Mouse (Mus musculus) intestine, embryonic 16.5 days (tissue): ENCODE measurements around the gene Eme1. TPM values are rescaled to one million over a fixed set of nuclear protein-coding genes. Genes with fewer than 3 reads are reported as not detected.
"Not testable (repeated sequence)": the region's sequence is repeated elsewhere in the genome, so short reads cannot be mapped to it uniquely, and the experiment has no call there.

Source experiments
- ATAC-seq: fragments of 200-750 bp; cut with Nextera tagmentation; 2 replicates; pipeline ENCODE4 v1.8.0; 2017; ENCODE audit warnings: moderate TSS enrichment, moderate library complexity
- H3K27ac ChIP-seq: fragments of 300-500 bp; sonication (generic); 2 replicates; pipeline ENCODE4 v1.5.1; 2014; ENCODE audit warnings: mild to moderate bottlenecking, low read length
- H3K27me3 ChIP-seq: fragments of 300-500 bp; sonication (generic); replicated peaks from 2 replicates; pipeline ENCODE4 v1.6.1; 2014; ENCODE audit warnings: low read length, control low read depth, mixed read lengths; ENCODE audit not compliant: control insufficient read depth, insufficient read depth
- H3K36me3 ChIP-seq: fragments of 300-500 bp; sonication (generic); 2 replicates; pipeline ENCODE4 v1.6.1; 2014; ENCODE audit warnings: low read length, control low read depth; ENCODE audit not compliant: control insufficient read depth, insufficient read depth
- H3K4me1 ChIP-seq: fragments of 300-500 bp; sonication (generic); 2 replicates; pipeline ENCODE4 v1.6.1; 2014; ENCODE audit warnings: low read length, control low read depth, mixed read lengths; ENCODE audit not compliant: control insufficient read depth, insufficient read depth
- H3K4me2 ChIP-seq: fragments of 300-500 bp; sonication (generic); 2 replicates; pipeline ENCODE4 v1.6.1; 2014; ENCODE audit warnings: low read depth, low read length, control low read depth
- H3K4me3 ChIP-seq: fragments of 300-500 bp; sonication (generic); 2 replicates; pipeline ENCODE4 v1.5.1; 2014; ENCODE audit warnings: mild to moderate bottlenecking, low read length
- H3K9ac ChIP-seq: fragments of 300-500 bp; sonication (generic); 2 replicates; pipeline ENCODE4 v1.6.1; 2014; ENCODE audit warnings: low read depth, low read length
- H3K9me3 ChIP-seq: fragments of 300-500 bp; sonication (generic); 2 replicates; pipeline ENCODE4 v1.6.1; 2016; ENCODE audit warnings: low read length, control low read depth; ENCODE audit not compliant: control insufficient read depth
- WGBS: fragments of 180-500 bp; shearing (Covaris S2); extraction: QIAGEN DNeasy Blood & Tissue Kit; methylation state at CpG from one replicate; pipeline ENCODE4 v1.1.7; 2014; 5-methylcytosine and 5-hydroxymethylcytosine counted together
- polyA plus RNA-seq: library from polyadenylated mRNA; unstranded; fragments of >200 nt; fragmentation: Nextera tagmentation; extraction: Ambion mirVana; gene quantifications from 2 replicates; pipeline ENCODE4 v1.2.1, GENCODE M21; 2015

Eme1 gene
- 14.4 and 16.0 TPM in 2 replicates for polyA plus RNA-seq

DNA sequence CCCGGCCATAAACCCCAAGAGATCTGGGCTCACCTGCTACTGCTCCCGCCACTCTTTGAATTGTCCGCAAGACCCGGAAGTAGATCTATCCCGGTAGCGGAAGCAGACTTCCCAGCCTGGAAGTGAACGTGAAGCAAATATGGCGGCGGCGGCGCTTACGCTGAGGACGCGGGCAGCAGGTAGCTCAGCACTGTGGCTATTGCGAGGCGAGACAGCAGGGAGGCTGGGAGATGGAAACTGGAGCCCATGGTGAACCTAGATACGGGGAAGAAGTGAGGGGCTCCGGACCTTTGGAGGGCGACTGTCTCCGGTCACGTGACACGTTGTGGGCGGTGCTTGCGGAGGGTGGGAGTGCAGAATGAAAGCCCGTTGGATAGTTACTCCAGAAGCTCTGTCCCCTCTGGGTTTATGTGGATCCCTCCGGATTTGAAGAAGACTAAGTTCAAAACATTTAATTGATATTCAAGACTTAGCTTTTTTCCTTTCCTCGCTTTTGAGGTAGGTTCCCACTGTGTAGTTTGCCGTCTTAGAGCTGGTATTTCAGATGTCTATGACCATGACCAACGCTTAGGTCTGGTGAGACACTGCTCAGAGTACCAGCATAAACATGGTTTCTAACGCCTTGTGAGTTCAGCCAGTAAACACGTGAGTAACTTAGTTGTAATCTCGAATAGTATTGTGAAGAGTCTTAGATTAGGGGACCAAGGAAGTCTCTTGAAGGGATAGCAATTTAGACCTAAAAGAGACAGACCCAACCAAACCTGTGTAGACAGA lies at the start of gene Eme1, which contains the start of gene Mrpl27:
Gene Eme1, minus strand, starts transcription at position 302 of the 774 bp plus-strand sequence.
Gene Mrpl27, plus strand, starts transcription at position 105 of the 774 bp plus-strand sequence.
- H3K4me1 ChIP-seq = no peaks in the 10 kb centered on the region
- H3K9me3 ChIP-seq = no peaks in the 10 kb centered on the region
- no peaks in the 10 kb centered on the region; the same call in 1 of the 2 replicates for H3K36me3 ChIP-seq
- peak within 1 kb of the TSS; percentile 81 for H3K9ac ChIP-seq
- ATAC-seq = peak; percentile 94
- peak within 1 kb of the TSS; percentile 90 for H3K27ac ChIP-seq
- 1% methylated on average over 32 of the region's 32 CpGs for WGBS
- peak within 1 kb of the TSS; percentile 64 for H3K4me2 ChIP-seq
- peak within 1 kb of the TSS; percentile 65 for H3K4me3 ChIP-seq
- H3K27me3 ChIP-seq = no peaks in the 10 kb centered on the region

DNA sequence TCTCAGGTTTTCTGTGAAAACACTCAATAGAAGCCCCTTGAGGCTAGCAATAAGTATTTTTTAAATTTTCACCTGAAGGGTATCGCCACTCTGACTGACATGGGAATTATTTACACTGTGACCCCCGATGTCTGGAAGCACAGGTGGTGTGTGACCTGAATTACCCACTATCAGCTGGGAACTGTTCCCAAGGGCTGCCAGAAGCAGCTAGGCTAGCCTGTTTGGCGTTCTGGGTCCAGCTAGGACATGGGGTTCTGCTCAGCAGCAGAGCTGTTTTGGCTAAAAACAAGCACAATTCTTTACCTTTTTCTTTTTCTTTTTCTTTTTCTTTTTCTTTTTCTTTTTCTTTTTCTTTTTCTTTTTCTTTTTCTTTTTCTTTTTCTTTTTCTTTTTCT lies 48.4 kb upstream of the Eme1 start:
- no peaks in the 10 kb centered on the region for H3K27me3 ChIP-seq
- no peaks in the 10 kb centered on the region for H3K36me3 ChIP-seq
- H3K4me2 ChIP-seq = peak overlapping the region; percentile 42; the same call in 1 of the 2 replicates
- no peak overlapping the region for H3K4me3 ChIP-seq
- H3K9me3 ChIP-seq = no peaks in the 10 kb centered on the region
- H3K4me1 ChIP-seq = peaks cover 12% of the 10 kb centered on the region; the same call in 1 of the 2 replicates
- no peak for ATAC-seq
- H3K9ac ChIP-seq = no peak overlapping the region
- 26% methylated on average over 3 of the region's 3 CpGs for WGBS
- H3K27ac ChIP-seq = 0 out of 2 replicates have a peak overlapping the region, but pooled peaks have one; percentile 24

DNA sequence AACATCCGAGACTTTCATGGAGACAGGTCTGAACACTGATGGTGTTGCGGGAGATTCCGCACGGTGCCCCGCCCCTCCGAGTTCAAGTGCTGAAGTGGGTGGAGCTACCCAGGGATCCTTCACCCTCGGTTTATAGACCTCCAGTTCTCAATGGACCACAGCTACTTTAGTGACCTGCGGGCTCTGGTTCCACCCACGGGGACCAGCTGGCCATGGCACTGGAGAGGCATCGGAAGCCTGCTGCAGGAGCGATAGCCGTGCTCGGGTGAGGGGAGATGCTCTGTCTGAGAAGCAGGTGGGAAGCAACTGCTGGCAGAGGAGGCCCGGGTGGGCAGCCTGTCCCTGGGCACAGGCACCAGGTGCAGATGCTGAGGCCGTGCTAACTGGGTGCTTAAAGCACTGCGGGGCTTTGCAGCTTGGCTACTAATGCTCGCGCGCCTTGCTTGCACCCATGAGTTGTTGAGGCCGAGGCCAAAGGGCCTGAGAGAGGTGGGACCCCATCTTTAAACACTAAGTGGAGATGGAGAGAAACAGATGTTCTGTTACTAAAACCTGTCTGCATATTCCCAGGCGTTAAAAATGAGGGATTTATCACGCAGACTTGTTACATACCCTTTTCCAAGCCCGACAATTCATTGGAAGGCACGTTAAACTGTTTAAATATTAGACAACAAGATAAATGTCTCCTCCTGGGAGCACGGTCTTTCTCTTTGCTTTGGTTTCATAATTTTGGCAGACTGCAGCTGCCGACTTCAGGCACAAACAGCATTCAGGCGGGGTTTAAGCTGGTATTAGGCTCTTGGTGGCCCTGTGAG lies 47.8 kb upstream of the Eme1 start:
- Histone ChIP-seq H3K9me3 (no peaks in the 10 kb centered on the region), H3K4me1 (peaks cover 12% of the 10 kb centered on the region; the same call in 1 of the 2 replicates), H3K4me3 (peak overlapping the region; percentile 21; the same call in 1 of the 2 replicates), H3K27me3 (no peaks in the 10 kb centered on the region), H3K36me3 (no peaks in the 10 kb centered on the region), H3K9ac (peak overlapping the region; percentile 47), H3K4me2 (peak overlapping the region; percentile 42), H3K27ac (peak overlapping the region; percentile 24; the same call in 1 of the 2 replicates)
- 0 out of 2 replicates have a peak, but pooled peaks have one; percentile 21 for ATAC-seq
- WGBS = 33% methylated on average over 27 of the region's 27 CpGs

DNA sequence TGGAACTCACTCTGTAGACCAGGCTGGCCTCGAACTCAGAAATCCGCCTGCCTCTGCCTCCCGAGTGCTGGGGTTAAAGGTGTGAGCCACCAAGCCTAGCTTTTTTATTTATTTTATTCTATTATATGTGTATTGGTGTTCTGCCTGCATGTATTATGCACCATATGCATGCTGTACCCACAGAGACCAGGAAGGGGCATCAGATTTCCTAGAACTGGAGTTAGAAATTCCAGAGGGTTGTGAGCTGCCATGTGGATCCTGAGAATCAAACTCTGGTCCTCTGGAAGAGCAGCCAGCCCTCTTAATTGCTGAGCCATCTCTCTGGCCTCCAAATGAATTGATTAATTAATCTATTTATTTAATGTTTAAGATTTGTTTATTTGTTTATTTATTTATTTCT lies 45.6 kb upstream of the Eme1 start:
- WGBS = 90% methylated on average over 3 of the region's 3 CpGs
- no peaks in the 10 kb centered on the region for H3K36me3 ChIP-seq

DNA sequence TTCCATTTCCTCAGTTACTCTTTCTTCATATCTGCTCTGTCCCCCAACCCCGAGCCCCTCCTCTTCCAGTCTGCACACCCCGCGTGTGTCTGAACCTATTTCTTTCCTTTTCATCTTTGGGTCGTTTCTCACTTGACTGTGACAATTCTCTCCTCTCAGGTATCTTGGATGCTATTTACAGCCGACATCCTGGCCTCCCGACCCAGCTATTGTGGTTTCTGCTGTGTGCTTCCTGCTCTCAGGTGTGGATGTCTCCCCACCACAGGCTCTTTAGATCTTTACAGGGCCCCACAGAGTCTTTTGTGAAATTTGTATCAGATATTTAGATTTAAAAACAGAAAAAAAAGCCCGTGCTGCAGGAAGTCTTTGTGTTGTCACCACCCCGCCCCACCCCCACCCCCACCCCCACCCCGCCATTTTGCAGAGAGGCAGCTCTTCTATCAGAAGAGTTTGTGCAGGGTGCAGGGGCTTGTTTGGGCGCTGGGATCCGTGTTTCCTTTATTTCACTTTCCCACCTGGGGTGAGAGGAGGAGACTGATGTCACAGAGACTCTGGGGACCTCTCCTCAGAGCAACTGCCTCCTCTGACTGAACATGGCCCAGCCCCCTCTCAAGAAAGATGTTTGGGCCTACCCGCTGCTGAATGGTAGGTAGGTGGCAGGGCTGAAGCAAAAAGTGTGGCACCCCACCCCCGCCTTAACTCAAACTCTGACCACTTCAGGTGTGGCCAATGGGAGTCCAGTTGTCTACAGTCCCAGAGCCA lies 44.1 kb upstream of the Eme1 start:
- no peak overlapping the region for H3K27ac ChIP-seq
- no peak overlapping the region for H3K4me2 ChIP-seq
- no peak overlapping the region for H3K9ac ChIP-seq
- no peaks in the 10 kb centered on the region for H3K9me3 ChIP-seq
- WGBS = 45% methylated on average over 13 of the region's 13 CpGs
- ATAC-seq = no peak
- H3K36me3 ChIP-seq = no peaks in the 10 kb centered on the region
- peaks cover 12% of the 10 kb centered on the region; the same call in 1 of the 2 replicates for H3K4me1 ChIP-seq
- H3K27me3 ChIP-seq = no peaks in the 10 kb centered on the region
- H3K4me3 ChIP-seq = no peak overlapping the region

More for the DNA sequence above, 45.6 kb upstream of the Eme1 start:
- H3K9ac ChIP-seq = no peak overlapping the region
- H3K4me1 ChIP-seq = peaks cover 12% of the 10 kb centered on the region; the same call in 1 of the 2 replicates
- no peak for ATAC-seq
- no peaks in the 10 kb centered on the region for H3K27me3 ChIP-seq
- H3K9me3 ChIP-seq = no peaks in the 10 kb centered on the region
- no peak overlapping the region for H3K27ac ChIP-seq
- no peak overlapping the region for H3K4me2 ChIP-seq
- no peak overlapping the region for H3K4me3 ChIP-seq

DNA sequence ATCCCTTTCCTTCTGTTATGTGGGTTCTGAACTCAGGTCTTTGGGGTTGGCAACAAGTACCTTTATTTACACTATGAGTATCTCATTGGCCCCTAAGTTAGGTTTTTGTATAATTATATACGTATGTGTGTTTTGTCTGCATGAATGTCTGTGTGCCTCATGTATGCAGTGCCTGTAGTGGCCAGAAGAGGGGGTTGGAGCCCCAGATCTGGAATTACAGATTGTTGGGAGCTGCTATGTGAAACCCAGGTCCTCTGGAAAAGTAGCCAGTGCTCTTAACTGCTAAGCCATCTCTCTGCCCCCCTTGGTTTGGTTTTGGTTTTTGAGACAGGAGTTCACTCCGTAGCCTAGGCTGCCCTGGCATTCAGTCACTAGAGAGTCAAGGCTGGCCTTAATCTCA lies 43.4 kb upstream of the Eme1 start:
- Histone ChIP-seq H3K36me3 (no peaks in the 10 kb centered on the region), H3K27ac (no peak overlapping the region), H3K27me3 (no peaks in the 10 kb centered on the region), H3K9me3 (no peaks in the 10 kb centered on the region), H3K4me3 (no peak overlapping the region), H3K9ac (no peak overlapping the region), H3K4me1 (peaks cover 11% of the 10 kb centered on the region; the same call in 1 of the 2 replicates), H3K4me2 (no peak overlapping the region)
- WGBS = 85% methylated on average over 2 of the region's 2 CpGs
- no peak for ATAC-seq

DNA sequence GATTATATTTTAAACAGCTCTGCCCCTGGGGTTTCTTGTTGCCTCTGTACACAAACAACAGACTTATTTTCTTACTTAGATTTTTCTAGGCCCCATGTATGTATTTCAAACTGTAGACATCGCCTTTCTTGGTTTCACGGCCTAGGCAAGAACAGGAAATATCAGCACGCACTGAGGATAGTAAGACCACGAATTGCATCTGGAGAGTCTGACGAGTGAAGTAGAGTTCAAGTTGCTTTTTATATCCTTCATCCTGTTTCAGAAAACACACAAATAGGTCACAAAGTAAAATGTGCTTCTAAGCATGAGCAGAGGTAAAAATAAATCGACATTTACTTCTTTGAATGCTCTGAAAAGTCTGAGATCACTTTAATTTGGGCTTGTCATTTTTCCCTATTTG lies 41.7 kb upstream of the Eme1 start:
- no peak overlapping the region for H3K4me3 ChIP-seq
- no peaks in the 10 kb centered on the region for H3K4me1 ChIP-seq
- H3K27me3 ChIP-seq = no peaks in the 10 kb centered on the region
- H3K27ac ChIP-seq = no peak overlapping the region
- H3K36me3 ChIP-seq = no peaks in the 10 kb centered on the region
- 71% methylated on average over 6 of the region's 6 CpGs for whole genome bisulfite sequencing
- no peak for ATAC-seq
- no peaks in the 10 kb centered on the region for H3K9me3 ChIP-seq
- no peak overlapping the region for H3K4me2 ChIP-seq
- H3K9ac ChIP-seq = no peak overlapping the region

DNA sequence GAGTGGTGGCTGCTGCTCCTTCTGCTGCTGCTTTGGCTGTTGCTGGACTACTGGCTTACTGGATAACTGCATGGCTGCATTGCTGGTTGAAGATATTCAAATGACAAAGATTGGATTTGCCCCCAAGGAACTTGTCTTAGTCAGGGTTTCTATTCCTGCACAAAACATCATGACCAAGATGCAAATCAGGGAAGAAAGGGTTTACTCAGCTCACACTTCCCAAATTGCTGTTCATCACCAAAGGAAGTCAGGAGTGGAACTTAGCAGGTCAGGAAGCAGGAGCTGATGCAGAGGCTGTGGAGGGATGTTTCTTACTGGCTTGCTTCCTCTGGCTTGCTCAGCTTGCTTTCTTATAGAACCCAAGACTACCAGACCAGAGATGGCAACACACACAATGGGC lies 38.7 kb upstream of the Eme1 start:
- H3K27me3 ChIP-seq, H3K4me1 ChIP-seq, H3K9ac ChIP-seq, H3K4me3 ChIP-seq, H3K36me3 ChIP-seq, ATAC-seq, H3K9me3 ChIP-seq, H3K27ac ChIP-seq, H3K4me2 ChIP-seq: not testable (repeated sequence)

DNA sequence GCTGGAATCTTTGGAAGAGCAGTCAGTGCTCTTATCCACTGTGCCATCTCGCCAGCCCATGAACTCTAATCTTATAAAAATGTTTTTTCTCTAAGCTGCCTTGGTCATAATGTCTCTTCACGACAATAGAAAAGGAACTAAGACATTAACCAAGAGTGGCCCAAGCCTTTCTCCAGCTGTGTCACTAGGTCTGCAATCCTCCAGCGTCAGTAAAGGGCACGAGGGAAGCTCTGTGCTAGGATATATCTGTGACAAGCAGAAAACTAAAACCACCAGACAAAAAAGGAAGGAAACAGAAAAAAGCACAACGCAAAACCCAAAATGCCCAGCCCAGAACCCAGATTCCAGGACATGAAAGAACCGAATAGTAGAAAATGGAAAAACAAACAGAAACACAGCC lies 33.4 kb upstream of the Eme1 start:
- Histone ChIP-seq H3K27ac (no peak overlapping the region), H3K36me3 (no peaks in the 10 kb centered on the region), H3K4me2 (no peak overlapping the region), H3K9ac (no peak overlapping the region), H3K4me1 (no peaks in the 10 kb centered on the region), H3K27me3 (no peaks in the 10 kb centered on the region), H3K9me3 (no peaks in the 10 kb centered on the region), H3K4me3 (no peak overlapping the region)
- ATAC-seq = no peak
- WGBS = 84% methylated on average over 6 of the region's 6 CpGs
